Mouse (Mus musculus) cerebellum, adult 2 months (tissue): ENCODE results near the gene Rsph14.

Source experiments
- CTCF ChIP-seq: fragments of 200-500 bp; IDR thresholded peaks from 2 replicates; pipeline ENCODE4 v1.5.1; 2011; ENCODE audit warnings: low read depth, mild to moderate bottlenecking, control low read depth, low read length, moderate library complexity, borderline replicate concordance; ENCODE audit not compliant: insufficient read depth
- POLR2A ChIP-seq: fragments of 200-500 bp; IDR thresholded peaks from 2 replicates; pipeline ENCODE4 v1.6.1; 2011; ENCODE audit warnings: low read length, control low read depth, borderline replicate concordance; ENCODE audit not compliant: insufficient read depth

GRCm38 (mm10) chr10:75004067-75004466, 28.3 kb downstream of the Rsph14 start:
- TF ChIP-seq CTCF (no peak), POLR2A (no peak)
